Mouse (Mus musculus): ENCODE results near the gene Kank2.

DNA sequence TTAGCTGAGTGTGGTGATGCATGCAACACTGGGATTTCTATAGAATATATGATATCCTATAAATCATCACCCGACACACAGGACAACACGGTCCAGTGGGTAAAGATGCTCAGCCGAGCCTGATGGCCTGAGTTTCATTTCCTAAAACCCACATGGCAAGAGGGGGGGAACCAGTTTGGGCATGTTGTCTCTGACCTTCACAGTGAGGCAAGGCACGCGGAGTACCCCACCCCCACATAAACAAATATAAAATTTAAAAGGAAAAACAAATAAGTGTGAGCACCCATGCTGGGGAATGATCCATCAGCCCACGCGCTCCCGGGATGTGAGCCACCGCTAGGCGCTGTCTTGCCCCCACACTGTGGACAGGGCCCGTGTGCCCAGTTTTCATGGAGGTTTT lies 8.4 kb upstream of the Kank2 start:
- TF ChIP-seq POLR2A (IDR thresholded peaks at IDR 0.05; ENCODE audit: borderline replicate concordance, insufficient read depth, low read length) (no peak), CTCF (IDR thresholded peaks at IDR 0.05; ENCODE audit: borderline replicate concordance, insufficient read depth, low read depth, low read length) (no peak)

Data from cerebellum, adult 2 months (tissue).